Mouse (Mus musculus): Measurements from ENCODE around the gene Zfp775. TPM values are rescaled to one million over a fixed set of nuclear protein-coding genes. Genes with fewer than 3 reads are reported as not detected.
"Not testable (repeated sequence)": the region's sequence is repeated elsewhere in the genome, so short reads cannot be mapped to it uniquely, and the experiment has no call there.

Gene Zfp775
- polyA plus RNA-seq, 1 experiment: 6.3 TPM

DNA sequence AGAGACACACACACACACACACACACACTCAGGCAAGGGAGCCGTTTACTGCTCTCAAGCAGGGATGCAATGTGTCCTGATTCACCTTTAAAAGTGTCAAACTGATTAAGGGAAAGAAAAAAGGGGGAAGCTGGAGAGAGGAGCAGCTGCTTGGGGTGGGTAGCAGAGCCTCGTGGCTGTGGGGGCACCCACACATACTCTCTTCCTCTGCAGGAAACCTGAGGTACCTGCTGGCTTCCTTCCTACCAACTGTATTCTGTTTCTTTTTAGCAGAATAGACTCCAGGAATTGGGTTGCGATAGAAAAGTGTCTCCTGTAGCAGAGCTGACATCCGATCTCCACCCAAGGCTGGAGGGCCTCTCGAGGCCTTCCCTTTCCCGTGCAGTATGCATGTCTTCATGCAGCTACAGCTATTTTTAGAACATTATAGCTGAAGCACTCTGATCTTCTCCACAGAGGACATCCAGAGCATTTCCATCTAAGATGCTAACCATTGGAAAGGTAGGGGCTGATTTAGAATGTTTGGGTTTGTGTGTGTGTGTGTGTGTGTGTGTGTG lies 12.6 kb upstream of the Zfp775 start, which contains the start of gene Gm45021:
Gene Gm45021, plus strand, starts transcription at position 417 of the 557 bp plus-strand sequence.
- DNase-seq (ENCODE audit: extremely low spot score in 1 of 2, low spot score in 1 of 2): no peak

DNA sequence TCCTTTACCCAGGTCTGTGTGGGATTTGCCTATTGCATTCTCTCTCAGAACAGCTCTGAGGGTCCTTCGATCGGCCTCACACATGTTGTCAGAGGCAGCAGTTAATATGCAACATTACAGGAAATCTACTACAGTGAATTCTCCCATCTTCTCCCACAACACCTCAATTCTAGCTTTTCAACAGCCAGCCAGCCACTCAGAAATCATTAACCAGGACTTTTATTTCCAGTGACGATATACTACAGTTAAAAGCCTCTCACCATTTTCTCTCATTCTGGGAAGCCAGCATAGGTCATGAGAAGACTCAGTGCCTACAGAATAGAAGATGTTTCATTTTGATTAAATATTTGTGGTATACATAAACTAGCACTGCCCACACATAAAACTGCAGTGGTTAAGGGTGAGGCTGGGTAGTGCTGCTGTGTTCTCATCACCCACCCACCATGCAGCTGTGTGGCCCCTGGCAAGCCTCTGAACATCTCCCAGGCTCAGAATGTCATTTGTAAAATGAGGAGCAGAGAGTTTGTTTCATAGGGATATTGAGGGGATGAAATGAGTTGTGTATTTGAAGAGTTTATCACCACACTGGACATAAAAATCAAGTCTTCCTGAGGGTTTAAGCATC lies 10.5 kb upstream of the Zfp775 start:
- no peak for DNase-seq (ENCODE audit: extremely low spot score in 1 of 2, low spot score in 1 of 2)

DNA sequence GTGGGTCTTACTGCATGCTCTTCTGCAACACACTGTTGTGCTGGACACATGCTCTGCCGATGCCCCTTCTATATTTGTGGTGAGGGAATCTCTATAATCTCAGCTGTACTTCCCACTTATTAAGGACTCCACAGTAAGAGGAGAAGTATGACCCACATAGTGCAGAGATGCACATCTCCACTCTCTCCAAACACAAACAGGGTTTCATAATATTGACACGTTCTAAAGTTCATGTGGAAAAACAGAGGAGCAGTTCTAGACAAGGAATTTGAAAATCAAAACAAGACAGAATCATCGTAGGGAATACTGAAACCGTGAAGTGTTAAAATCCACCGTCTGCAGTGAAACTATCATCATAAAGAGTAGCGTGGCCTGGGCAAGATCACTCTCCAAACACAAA lies 10.0 kb upstream of the Zfp775 start:
- no peak for DNase-seq (ENCODE audit: extremely low spot score in 1 of 2, low spot score in 1 of 2)

DNA sequence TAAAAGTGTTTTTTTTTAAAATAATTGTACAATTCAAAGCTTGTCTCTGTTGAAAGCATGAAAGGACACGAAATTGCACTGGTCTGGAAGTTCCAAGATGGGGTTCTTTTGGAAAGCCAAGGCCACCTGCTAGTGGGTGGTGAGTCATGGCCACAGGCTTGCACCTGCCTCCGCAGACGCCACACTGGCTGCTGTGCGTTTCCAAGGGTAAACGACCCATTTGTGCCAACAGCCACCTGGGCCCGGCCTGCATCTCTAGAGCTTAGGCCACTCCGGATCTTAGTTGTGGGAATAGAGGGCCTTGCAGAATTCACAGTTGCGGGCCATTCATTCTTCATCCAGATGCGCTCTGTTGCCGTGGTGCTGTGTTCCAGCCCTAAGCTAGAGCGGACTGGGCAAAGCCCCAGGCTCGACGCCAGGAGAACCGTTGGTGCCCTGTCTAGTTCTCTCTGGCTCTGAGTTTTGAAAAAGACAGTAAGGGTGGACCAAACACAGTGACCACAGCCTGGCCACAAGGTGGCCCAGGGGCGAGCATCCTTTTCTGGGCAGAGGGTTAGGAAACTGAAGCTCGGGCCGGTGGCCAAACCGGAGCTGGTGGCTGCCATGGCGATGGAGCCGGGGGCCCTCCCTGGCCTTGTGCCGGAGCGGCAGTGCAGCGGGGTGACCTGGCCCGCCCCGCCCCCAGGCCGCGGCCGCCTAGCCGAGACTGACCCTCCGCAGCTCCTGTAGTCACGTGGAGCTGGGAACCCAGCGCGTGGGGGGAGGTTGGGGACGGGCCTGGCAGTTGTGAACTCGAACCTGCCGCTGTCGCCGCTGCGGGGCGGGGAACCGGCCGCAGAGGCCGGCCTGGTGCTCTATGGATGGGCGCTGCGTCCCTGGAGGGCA lies 8.5 kb upstream of the Zfp775 start, which contains the start of the genes Repin1 and Gm44965:
Gene Repin1, plus strand, starts transcription at position 726 of the 885 bp plus-strand sequence.
Gene Gm44965, plus strand, starts transcription at position 784 of the 885 bp plus-strand sequence.
- DNase-seq (ENCODE audit: extremely low spot score in 1 of 2, low spot score in 1 of 2): peak; percentile 79 to 92

DNA sequence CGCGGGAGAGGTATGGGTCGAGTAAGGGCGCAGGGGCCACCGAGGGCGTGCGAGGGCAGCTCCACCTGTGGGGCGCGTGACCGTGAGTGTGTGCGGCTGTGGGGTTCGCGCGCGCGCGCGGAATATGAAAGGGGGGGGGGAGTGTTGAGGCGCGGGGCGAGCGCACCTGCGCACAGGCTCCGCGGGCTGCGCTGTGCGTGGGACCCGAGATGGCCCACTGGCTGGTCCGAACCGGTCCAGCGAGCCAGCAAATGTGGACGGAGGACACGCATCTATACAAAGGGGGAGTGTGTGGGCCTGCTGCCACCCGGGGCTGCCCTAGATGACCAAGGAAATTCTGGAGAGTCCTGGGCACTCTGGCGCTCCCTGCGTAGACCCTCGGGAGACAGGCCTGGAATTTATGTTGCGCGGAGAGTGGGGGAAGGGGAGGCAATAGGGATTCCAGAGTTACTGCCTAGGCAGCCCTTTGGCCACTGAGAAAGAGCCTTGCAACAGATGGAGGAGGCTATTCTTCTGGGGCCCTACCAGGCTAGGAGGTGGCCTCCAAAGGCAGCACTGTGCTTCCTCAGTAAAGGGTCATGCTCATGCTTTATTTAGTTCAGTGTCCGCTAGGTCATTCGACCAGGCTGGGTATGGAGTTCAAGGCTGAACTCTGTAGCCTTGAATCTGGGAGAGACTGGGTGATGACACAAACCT lies 7.7 kb upstream of the Zfp775 start:
- DNase-seq (ENCODE audit: extremely low spot score in 1 of 2, low spot score in 1 of 2): peak in 1 of 2 experiments; percentile 61

DNA sequence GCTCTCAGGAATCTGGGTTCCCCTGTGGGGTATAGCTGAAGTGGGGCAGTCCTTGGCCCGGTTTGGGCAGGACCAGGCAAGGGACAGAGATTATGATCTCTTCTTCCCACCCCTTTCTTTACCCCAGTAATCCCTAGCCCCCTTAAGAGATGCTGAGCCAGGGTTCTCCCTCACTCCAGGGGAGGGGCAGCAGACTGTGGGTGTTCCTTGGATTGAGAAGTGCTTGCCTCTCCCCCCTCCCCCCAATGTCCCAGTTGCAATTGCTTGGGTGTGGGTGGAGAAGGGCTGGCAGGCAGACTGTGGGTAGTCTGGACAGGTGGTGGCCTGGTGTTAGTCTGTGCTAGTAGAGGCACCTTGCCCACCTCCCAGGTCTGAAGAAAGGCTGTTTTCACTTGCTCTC lies 6.6 kb upstream of the Zfp775 start:
- DNase-seq (ENCODE audit: extremely low spot score in 1 of 2, low spot score in 1 of 2): peak in 1 of 2 experiments; percentile 60

DNA sequence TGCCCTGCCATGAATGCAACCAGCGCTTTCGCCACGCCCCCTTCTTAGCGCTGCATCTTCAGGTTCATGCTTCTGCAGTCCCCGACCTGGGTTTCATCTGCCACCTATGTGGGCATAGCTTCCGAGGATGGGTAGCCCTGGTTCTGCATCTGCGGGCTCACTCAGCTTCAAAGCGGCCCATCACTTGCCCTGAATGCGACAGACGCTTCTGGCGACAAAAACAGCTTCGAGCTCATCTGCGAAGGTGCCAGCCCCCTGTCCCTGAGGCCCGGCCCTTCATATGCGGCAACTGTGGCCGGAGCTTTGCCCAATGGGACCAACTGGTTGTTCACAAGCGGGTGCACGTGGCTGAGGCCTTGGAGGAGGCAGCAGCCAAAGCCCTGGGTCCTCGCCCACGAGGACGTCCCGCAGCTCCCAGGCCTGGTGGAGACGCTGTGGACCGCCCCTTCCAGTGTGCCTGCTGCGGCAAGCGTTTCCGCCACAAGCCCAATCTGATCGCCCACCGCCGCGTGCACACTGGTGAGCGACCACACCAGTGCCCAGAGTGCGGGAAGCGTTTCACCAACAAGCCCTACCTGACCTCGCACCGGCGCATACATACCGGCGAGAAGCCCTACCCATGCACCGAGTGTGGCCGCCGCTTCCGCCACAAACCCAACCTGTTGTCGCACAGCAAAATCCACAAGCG lies 5.2 kb upstream of the Zfp775 start:
- no peak for DNase-seq (ENCODE audit: extremely low spot score in 1 of 2, low spot score in 1 of 2)

DNA sequence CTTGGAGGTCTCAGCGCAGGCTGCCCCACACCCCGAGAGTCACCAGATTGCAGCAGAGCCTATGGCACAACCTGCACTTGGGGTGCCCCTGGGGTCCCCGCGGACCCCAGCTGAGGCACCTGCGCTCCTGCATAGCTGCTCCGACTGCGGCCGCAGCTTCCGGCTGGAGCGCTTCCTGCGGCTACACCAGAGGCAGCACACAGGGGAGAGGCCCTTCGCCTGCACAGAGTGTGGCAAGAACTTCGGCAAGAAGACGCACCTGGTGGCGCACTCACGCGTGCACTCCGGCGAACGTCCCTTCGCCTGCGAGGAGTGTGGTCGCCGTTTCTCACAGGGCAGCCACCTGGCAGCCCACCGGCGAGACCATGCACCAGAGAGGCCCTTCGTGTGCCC lies 4.6 kb upstream of the Zfp775 start:
- DNase-seq (ENCODE audit: extremely low spot score in 1 of 2, low spot score in 1 of 2): no peak

DNA sequence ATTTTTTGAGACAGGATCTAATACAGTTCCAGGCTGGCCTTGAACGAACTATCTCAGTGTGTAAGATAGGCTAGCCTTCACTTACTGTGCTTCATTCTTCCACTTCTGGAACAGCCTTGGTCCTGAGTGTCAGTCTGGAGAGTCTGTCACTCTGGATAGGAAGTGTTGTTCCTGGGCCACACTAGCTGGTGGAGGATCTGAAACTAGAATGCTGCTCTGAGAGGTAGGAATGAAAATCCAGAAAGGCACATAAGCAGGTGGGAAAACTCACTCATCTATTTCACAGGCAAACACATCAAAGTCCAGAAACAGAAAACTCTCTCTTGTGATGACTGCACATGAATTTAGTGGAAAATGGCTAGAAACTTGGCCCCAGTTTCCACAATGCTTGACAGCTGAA lies 1.3 kb upstream of the Zfp775 start:
- DNase-seq (ENCODE audit: extremely low spot score in 1 of 2, low spot score in 1 of 2): no peak

DNA sequence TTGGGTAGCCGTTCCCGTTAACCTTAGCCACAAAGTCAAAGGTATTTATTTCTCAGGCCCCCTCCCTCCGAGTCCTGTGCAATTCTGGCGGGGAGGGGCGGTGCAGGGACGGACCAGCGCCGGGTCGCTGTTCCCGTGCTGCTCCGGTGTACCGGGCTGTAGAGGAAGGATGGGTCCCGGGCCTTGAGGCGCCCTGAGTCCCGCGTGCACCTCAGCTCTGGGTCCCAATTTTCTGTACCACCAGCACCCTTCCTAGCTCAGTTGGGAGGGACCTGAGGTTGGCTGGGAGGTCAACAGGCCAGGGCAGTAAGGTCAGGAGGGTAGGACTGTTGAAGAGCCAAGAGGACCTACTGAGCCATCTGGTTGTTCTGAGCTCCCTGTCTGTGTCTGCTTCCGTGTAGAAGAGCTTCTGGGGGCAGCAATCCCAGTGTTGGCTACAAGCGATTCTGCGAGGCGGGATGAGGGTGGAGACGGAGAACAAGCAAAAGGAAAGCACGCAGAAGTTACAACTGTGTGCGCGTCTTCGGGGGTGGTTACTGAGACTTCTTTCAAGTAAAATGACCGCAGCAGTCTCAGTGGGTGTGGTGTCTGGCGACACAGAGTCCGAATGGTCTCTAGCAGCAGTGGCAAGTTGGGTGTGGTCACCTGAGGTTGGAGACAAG lies 348 bp downstream of the Zfp775 start:
- peak in 1 of 2 experiments; percentile 56 for DNase-seq (ENCODE audit: extremely low spot score in 1 of 2, low spot score in 1 of 2)

DNA sequence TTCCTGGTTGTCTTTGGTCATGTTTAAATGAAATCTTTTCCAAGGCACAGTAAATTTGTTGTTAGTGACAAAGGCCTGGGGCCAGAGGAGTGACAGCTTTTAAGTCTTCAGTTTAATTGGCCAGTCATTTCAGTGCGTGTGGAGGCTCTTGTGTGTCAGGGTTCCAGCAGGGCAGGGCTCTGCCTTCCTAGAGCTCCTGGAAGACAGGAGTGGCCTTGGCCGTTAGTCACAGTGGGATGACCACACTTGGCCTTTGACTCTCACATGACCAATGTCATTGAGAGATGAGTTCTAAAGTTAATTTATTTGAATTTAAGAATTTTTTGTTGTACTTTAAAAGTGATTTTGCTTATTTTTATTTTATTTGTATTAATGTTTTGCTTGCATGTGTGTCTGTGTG lies 6.3 kb downstream of the Zfp775 start:
- no peak for DNase-seq (ENCODE audit: extremely low spot score in 1 of 2, low spot score in 1 of 2)

DNA sequence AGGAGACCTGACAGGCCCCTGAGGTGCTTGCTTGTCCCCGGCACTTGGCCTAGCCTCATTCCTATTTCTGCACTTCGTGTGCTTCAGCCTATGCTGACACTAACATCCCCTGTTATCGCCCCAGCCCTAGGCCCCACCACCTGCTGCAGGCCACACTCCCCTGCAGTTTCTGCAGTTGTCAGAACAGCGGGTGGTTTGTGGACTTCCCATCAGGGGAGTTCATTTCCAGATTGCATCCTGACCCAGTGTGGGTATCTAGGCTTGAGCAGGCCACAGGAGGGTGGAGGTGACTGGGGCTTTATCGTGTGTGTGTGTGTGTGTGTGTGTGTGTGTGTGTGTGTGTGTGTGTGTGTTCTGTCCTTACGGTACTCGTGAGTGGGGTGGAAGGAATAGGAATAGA lies 7.6 kb downstream of the Zfp775 start:
- no peak for DNase-seq (ENCODE audit: extremely low spot score in 1 of 2, low spot score in 1 of 2)

DNA sequence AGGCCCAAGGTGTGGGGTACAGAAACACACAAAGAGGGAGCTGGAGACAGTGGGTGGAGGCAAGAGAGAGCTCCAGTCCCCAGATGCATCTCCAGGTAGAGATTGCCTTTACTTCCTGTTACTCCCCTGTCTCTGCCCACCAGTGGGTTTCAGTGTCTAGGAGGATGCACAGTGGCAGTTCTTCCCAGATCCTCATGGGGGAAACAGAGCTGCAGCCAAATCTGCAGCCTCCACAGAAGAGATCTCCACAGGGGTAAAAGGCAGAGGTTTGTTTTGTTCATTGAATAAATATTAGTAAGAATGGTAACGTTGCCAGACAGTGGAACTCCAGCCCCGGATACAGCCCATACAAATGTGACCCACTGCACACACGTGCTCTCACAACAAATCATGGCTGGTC lies 8.8 kb downstream of the Zfp775 start:
- no peak for DNase-seq (ENCODE audit: extremely low spot score in 1 of 2, low spot score in 1 of 2)

DNA sequence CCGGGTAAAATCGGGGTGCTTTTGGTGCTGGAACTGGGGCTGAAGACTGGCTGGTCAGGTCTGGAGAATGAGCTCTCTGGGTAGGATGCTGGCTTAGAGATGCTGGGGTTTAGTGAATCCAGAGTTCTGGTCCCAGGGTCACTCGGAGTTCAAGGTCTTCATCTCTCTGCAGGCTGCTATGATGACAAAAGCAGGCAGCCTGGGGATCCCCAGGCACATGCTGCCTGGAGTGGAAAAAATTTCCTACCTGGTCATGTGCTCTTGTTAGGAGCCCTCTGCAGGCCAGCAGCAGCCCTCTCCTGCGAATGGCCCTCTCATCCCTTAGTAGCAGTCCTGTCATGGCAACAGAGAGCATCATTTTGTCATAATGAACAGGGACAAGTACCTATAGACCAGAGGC lies 11.6 kb downstream of the Zfp775 start:
- DNase-seq (ENCODE audit: extremely low spot score in 1 of 2, low spot score in 1 of 2): no peak

DNA sequence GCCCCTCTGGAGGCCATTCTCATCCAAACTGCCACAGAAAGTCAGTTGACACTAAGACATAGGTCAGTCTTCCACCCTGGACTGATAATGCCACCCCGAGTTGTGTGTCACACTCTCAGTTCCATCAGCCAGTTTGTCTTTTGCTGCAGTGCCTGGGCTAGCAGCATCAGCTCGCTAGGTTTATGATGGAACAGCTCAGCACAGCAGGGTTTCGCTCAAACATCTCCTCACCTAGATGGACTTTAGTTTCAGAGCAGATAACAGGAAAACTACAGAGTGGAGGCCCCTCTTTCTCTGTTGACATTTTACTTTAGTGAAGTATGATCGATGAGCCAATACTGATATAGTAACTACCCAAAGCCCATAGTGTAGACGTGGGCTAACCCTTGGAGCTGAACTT lies 12.9 kb downstream of the Zfp775 start:
- no peak for DNase-seq (ENCODE audit: extremely low spot score in 1 of 2, low spot score in 1 of 2)

DNA sequence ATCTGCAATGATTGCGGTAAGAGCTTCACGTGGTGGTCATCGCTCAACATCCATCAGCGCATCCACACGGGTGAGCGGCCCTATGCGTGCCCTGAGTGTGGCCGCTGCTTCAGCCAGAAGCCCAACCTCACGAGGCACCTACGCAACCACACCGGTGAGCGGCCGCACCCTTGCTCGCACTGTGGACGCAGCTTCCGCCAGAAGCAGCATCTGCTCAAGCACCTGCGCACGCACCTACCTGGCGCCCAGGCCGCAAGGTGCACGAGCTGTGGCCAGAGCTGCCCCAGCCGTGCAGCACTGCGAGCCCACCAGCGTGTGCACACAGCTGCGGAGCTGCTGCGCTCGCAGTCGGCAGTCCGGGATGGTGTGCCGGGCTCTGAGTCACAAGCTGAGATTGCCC lies 18.2 kb downstream of the Zfp775 start:
- no peak for DNase-seq (ENCODE audit: extremely low spot score in 1 of 2, low spot score in 1 of 2)

DNA sequence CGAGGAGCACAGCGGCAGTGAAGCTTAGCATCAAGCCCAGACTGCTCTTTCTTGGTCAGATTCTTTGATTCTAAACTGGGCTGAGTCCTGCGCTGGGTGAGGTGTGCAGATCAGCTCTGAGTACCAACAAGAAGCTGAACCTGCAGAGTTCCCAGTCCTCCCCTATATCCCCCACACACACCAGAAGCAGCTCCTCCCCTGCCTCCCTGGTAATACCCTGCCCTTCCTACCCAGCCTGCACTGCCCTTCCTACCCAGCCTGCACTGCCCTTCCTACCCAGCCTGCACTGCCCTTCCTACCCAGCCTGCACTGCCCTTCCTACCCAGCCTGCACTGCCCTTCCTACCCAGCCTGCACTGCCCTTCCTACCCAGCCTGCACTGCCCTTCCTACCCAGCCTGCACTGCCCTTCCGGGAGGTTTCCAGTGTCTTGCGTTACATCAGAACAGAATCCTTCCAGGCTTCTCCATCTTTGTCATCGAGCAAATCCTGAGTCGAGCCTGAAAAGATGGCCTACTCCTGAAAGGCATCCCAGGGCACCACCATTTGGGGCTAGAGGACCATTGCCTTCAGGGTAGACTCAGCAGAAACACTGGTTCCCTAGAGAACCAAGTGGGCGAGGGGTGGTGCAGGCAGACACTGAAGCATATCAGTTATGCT lies 20.5 kb downstream of the Zfp775 start:
- not testable (repeated sequence) for DNase-seq (ENCODE audit: extremely low spot score in 1 of 2, low spot score in 1 of 2)

DNA sequence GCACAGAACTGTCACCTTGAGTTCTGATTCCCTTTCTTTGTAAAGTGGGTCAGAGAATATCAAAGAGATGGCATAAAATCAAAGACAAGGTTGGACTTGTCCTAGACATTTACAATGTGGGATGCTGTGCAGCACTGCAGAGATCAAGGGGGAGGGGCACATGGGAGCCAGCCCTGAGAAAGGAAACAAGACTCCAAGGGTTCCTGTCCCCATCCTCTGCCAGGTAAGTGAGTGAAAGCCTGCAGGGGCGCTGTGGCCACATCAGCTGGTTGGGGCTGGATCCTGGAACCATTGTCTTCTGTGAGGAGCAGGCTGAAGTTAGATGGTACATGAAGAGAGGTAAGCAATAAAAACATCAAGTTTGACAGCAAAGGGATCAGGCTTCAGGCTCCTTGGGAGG lies 21.6 kb downstream of the Zfp775 start:
- no peak for DNase-seq (ENCODE audit: extremely low spot score in 1 of 2, low spot score in 1 of 2)

DNA sequence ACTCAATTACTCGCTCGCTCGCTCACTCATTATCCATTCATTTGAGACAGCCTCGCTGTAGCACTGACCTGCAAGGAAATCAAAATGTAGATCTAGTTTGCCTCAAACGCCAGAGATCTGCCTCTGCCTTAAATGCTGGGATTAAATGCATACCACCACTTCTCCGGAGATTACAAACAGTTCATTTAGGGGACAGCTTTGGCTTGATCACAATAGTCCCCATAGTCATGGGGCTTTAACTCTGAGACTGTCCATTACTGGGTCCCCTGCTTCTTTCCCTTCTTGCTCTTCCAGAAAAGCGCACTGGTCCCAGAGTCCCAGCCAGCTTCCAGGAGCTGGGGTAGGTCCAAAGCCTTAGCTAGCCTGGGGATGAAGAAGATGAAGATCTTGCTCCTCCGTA lies 24.6 kb downstream of the Zfp775 start, which contains the start of gene AI854703:
Gene AI854703, plus strand, starts transcription at position 301 of the 400 bp plus-strand sequence.
- no peak for DNase-seq (ENCODE audit: extremely low spot score in 1 of 2, low spot score in 1 of 2)

All from frontal cortex, adult 2 months (tissue).